Mouse (Mus musculus) heart, postnatal 0 days (tissue): ENCODE measurements at regions not wholly inside any gene's neighbourhood (a gene's known extent, or its start where the extent isn't known, plus 50 kb on each side); places are given as distances from the start of the nearest gene placed in this dataset.
"Not testable (repeated sequence)": the region's sequence is repeated elsewhere in the genome, so short reads cannot be mapped to it uniquely, and the experiment has no call there.

Experiments
- ATAC-seq: fragments of 200-750 bp; cut with Nextera tagmentation; 2 replicates; pipeline ENCODE4 v1.8.0; 2017; ENCODE audit warnings: low read depth, moderate number of reproducible peaks, moderate library complexity; ENCODE audit not compliant: insufficient read depth
- DNase-seq: peaks from one replicate; pipeline ENCODE4 v3.0.0-alpha.2; 2016; ENCODE audit warnings: low spot score
- H3K27ac ChIP-seq: fragments of 300-500 bp; sonication (generic); 2 replicates; pipeline ENCODE4 v1.5.1; 2014; ENCODE audit warnings: low read depth, mild to moderate bottlenecking
- H3K27me3 ChIP-seq: fragments of 300-500 bp; sonication (generic); 2 replicates; pipeline ENCODE4 v1.6.1; 2014; ENCODE audit warnings: low read length, mixed read lengths; ENCODE audit not compliant: control insufficient read depth, insufficient read depth
- H3K36me3 ChIP-seq: fragments of 300-500 bp; sonication (generic); replicated peaks from 2 replicates; pipeline ENCODE4 v1.6.1; 2014; ENCODE audit warnings: low read length, mixed read lengths; ENCODE audit not compliant: control insufficient read depth, insufficient read depth
- H3K4me1 ChIP-seq: fragments of 300-500 bp; sonication (generic); 2 replicates; pipeline ENCODE4 v1.6.1; 2014; ENCODE audit warnings: antibody characterized with exemption; ENCODE audit not compliant: control insufficient read depth, insufficient read depth
- H3K4me2 ChIP-seq: fragments of 300-500 bp; sonication (generic); 2 replicates; pipeline ENCODE4 v1.6.1; 2014; ENCODE audit warnings: low read depth, mild to moderate bottlenecking, low read length, moderate library complexity
- H3K4me3 ChIP-seq: fragments of 300-500 bp; sonication (generic); 2 replicates; pipeline ENCODE4 v1.5.1; 2014; ENCODE audit warnings: low read depth, low read length
- H3K9ac ChIP-seq: fragments of 300-500 bp; sonication (generic); replicated peaks from 2 replicates; pipeline ENCODE4 v1.6.1; 2014; ENCODE audit warnings: low read depth, low read length, mixed read lengths
- H3K9me3 ChIP-seq: fragments of 300-500 bp; sonication (generic); replicated peaks from 2 replicates; pipeline ENCODE4 v1.6.1; 2016; ENCODE audit warnings: low read length; ENCODE audit not compliant: control insufficient read depth
- CTCF ChIP-seq: IDR thresholded peaks from 2 replicates; pipeline ENCODE4 v1.5.1; 2016; ENCODE audit warnings: antibody characterized with exemption, control low read depth, low read depth
- EP300 ChIP-seq: IDR thresholded peaks from 2 replicates; pipeline ENCODE4 v1.6.1; 2016; ENCODE audit warnings: antibody characterized with exemption, low read depth
- WGBS: fragments of 180-500 bp; shearing (Covaris S2); extraction: QIAGEN DNeasy Blood & Tissue Kit; methylation state at CpG from one replicate; pipeline ENCODE4 v1.1.7; 2014; 5-methylcytosine and 5-hydroxymethylcytosine counted together

DNA sequence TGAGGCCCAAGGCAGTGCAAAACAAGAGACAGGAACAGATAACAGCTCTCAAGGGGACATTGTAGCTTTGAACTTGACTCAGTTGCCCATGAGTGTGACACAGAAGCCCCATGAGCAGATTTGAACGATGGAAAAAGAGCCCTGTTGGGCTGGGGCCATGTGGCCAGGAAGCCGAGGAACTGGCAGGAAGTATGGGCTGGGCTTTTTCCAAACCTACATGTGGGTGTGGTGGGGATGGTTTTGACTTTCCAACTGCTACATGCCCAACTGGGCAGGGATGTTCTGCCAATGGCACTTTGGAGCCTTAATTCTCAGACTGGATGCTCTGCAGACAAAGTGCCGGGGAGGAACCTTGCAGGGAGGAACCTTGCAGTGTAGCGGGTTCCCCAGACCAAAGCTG is 211.7 kb upstream of the Lrfn2 start:
- H3K36me3 ChIP-seq = no peaks in the 10 kb centered on the region
- WGBS = 64% methylated on average over 4 of the region's 4 CpGs
- no peak overlapping the region for H3K4me2 ChIP-seq
- no peak overlapping the region for H3K27ac ChIP-seq
- H3K4me3 ChIP-seq = no peak overlapping the region
- no peaks in the 10 kb centered on the region for H3K9me3 ChIP-seq
- TF ChIP-seq EP300 = no peak
- no peak for TF ChIP-seq CTCF
- no peaks in the 10 kb centered on the region for H3K4me1 ChIP-seq
- DNase-seq (no peak), ATAC-seq (no peak)
- no peak overlapping the region for H3K9ac ChIP-seq
- no peaks in the 10 kb centered on the region for H3K27me3 ChIP-seq

DNA sequence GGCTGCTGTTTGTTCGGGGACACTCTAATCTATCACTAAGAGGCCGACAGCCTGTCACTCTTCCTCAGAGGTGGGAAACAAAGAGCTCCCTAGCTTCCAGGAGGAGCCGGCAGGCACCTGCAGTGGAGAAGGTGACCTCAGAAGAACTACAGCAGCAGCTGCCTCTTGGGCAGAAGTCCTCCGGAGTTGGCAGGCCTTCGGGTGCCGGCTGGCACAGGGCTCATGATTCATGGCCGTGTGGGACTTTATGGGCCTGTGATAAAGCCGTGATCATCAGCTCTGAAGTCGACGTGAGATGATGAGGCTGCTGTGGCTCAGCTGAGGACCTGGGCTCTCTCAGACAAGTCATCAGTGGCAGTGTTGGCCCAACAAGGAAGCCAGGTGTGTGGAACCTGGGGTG is 208.9 kb upstream of the Lrfn2 start:
- no peaks in the 10 kb centered on the region for H3K9me3 ChIP-seq
- WGBS = 46% methylated on average over 10 of the region's 10 CpGs
- H3K9ac ChIP-seq = no peak overlapping the region
- no peaks in the 10 kb centered on the region for H3K36me3 ChIP-seq
- no peak overlapping the region for H3K27ac ChIP-seq
- ATAC-seq (no peak), DNase-seq (no peak)
- TF ChIP-seq EP300 (no peak), CTCF (no peak)
- H3K27me3 ChIP-seq = no peaks in the 10 kb centered on the region
- no peak overlapping the region for H3K4me2 ChIP-seq
- H3K4me3 ChIP-seq = no peak overlapping the region
- H3K4me1 ChIP-seq = no peaks in the 10 kb centered on the region

DNA sequence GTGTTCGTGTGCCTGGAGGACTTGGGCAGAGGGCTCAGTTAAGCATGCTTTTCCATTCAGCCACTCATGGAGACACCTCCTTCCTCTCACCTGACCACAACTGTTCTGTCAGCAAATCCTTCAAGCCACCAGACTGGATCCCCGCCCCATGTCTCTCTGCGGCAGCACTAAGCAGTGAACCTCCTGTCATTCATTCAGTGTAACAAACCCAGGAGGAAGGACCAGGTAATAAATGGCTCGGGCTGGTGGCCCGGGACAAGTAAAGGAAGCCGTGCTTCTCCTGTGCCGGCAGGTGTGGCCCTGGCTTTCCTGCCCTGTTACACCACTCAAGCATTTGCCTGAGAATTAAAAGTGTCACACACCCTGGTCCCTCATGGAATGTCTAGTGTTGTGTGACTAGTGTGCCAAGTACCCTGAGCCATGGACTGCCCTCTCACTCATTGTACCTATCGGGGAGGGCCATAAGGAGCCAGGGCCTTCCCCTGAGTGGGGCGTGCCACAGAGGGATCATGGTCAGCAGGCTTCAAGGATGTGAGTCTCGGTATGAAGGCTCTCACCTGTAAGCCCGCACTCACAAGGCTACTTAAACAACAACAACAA is 207.6 kb upstream of the Lrfn2 start:
- Histone ChIP-seq H3K4me2 (no peak overlapping the region), H3K4me1 (no peaks in the 10 kb centered on the region), H3K9me3 (no peaks in the 10 kb centered on the region), H3K4me3 (no peak overlapping the region), H3K27ac (no peak overlapping the region), H3K27me3 (no peaks in the 10 kb centered on the region), H3K9ac (no peak overlapping the region), H3K36me3 (no peaks in the 10 kb centered on the region)
- 78% methylated on average over 11 of the region's 11 CpGs for WGBS
- no peak for DNase-seq
- TF ChIP-seq CTCF (no peak), EP300 (no peak)
- no peak for ATAC-seq

DNA sequence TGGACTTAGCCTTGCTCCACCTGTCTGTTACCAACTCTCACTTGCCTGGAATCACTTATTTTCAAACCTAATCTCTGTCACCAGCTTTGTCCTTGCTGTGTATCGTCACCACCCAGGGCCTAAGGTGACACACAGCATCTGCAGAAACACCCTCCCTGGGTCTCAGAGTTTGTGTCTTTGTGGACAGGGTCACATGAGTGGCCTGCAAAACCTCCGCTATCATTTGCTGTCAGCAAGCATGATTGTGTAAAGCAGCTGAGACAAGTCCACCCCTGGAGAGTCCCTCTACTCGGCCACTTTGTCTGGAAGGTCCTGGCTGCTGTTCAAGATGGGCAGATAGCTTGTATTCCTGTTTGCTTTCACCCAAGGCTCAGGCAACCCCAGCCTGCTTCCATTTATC is 205.7 kb upstream of the Lrfn2 start:
- no peaks in the 10 kb centered on the region for H3K4me1 ChIP-seq
- no peak overlapping the region for H3K9ac ChIP-seq
- H3K4me2 ChIP-seq = no peak overlapping the region
- no peak overlapping the region for H3K4me3 ChIP-seq
- no peak overlapping the region for H3K27ac ChIP-seq
- H3K9me3 ChIP-seq = no peaks in the 10 kb centered on the region
- TF ChIP-seq EP300 (no peak), CTCF (no peak)
- ATAC-seq (peak; percentile 36), DNase-seq (no peak)
- no peaks in the 10 kb centered on the region for H3K36me3 ChIP-seq
- H3K27me3 ChIP-seq = no peaks in the 10 kb centered on the region
- WGBS = 24% methylated on average over 3 of the region's 3 CpGs

DNA sequence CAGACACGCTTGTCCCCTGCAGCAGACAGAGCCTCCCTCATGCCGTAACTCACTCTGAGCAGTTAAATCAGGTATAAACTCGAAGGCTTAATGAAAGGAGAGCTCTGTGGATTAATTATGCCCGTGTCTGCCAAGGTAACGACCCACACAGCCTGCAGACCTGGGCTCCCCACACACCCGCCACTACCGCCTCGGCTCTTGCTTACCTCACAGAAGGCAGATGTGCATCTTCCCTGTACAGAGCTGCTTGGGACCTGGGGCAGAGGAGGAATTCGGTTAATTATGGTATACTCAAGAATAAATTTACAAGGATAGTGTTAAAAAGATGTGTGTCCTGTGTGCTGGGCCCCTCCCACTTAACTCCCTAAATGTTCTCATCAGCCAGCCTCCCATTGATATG is 198.4 kb upstream of the Lrfn2 start:
- no peaks in the 10 kb centered on the region for H3K27me3 ChIP-seq
- H3K36me3 ChIP-seq = no peaks in the 10 kb centered on the region
- H3K27ac ChIP-seq = no peak overlapping the region
- no peak overlapping the region for H3K9ac ChIP-seq
- 76% methylated on average over 9 of the region's 9 CpGs for WGBS
- no peaks in the 10 kb centered on the region for H3K9me3 ChIP-seq
- DNase-seq = no peak
- no peak overlapping the region for H3K4me3 ChIP-seq
- H3K4me2 ChIP-seq = no peak overlapping the region
- TF ChIP-seq EP300 (no peak), CTCF (no peak)
- H3K4me1 ChIP-seq = no peaks in the 10 kb centered on the region
- no peak for ATAC-seq

DNA sequence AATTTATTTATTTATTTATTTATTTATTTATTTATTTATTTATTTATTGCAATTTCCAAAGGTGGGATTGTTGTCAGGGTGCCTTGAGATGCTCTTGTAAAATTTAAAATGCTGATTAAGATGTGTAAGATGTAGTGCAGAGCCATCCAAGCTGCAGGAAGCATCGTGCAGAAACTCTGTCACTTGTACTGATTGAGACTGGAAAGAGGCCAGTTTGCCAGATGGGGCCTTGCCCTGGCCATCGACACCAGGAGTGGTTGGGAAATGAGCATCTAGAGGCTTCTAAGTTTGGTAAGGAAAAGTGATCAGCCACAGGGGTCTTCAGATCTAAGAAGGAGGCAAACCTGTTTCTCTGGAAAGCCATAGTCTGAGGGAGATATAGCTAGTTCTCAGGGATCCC is 195.0 kb upstream of the Lrfn2 start:
- not testable (repeated sequence) for H3K9ac ChIP-seq, H3K27ac ChIP-seq, H3K4me1 ChIP-seq, H3K4me2 ChIP-seq, ATAC-seq, H3K4me3 ChIP-seq, H3K27me3 ChIP-seq, H3K9me3 ChIP-seq, DNase-seq, H3K36me3 ChIP-seq
- WGBS = 64% methylated on average over 2 of the region's 2 CpGs
